Mouse (Mus musculus) CD4-positive, CD25-positive, alpha-beta regulatory T cell, adult 2 months (primary cell): ENCODE results near the gene Rap1a.

Experiments used
- DNase-seq: peaks from one replicate; pipeline ENCODE4 v3.0.0-alpha.2; 2012; ENCODE audit warnings: low read depth, low spot score

Gene Rap1a

DNA sequence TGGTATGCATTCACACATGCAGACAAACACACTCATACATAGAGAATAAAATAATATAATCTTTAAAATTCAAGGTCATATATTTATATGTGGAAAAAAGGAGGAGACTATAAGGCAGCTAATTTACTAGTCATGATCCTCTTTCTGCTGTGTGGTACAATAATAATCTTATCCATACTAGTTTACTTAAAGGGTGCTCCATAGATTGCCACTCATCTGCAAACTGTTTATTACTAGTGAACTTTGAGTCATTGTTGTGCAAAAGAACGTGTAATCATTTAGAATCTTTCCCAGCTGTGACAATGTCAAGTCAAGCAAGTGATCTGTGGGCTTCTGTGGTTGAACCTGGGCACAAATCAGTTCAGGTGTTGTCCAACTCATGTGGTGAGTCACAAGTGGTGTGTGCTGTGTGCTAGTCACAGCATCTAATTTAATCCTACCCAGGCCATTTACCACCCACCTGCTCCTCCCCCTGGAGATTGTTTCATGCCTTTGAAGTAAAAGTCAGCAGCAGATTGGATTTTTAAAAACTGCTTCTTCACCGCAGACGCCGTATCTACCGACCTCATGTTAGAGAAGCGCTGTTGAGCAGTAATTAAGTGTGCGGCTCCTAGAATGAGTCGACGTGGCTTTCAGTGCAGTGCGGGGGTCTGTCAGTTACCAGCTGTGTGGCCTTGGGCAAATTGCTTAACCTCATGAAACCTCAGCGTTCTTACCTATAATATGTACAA is 5.5 kb upstream of the Rap1a start:
- no peak for DNase-seq

- peak; percentile 65 for DNase-seq
Measured at GRCm38 (mm10) chr3:105803600-105803999, 2.5 kb upstream of the Rap1a start.

- DNase-seq = peak; percentile 67
Measured at GRCm38 (mm10) chr3:105800675-105801190, 403 bp downstream of the Rap1a start.

GRCm38 (mm10) chr3:105800156-105800674 is 921 bp downstream of the Rap1a start:
- DNase-seq = peak; percentile 72

GRCm38 (mm10) chr3:105799375-105799774 is 1.8 kb downstream of the Rap1a start:
- DNase-seq = no peak

DNA sequence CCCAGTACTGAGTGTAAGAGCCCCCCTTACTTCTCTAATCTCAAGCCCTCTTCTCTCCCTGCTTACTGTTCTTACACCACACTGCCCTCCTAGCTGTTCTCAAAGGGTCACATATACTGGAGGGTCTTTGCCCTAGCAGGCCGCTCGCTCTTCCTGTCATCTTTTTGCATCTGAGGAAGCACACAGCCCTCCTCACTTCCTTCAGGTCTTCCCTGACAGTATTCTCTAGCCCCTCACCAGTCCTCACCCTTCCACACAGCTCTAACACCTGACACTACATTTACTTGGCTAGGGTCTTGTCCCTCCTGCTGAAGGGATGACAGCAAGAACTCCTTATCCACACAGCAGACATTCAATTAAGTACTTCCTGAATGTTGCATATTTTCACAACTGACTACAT is 2.4 kb downstream of the Rap1a start:
- no peak for DNase-seq

DNA sequence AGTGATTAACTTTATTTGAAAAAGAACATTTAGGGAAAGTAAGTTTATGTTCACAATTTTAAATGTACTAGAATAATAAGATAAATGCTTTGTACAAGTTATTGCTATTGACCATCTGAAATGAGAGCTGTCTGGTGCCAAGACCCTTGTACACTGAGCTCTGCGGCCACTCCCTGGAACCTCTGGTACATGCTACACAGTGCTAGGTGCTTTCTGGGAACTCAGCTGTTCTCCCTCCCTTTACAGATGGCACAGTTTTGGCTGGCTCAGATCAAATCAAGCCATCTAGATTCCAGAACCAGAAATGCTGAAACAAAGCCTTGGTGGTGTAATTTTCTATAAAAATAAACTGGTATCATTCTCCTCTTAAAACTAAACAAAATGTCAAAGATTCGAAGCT is 3.7 kb downstream of the Rap1a start:
- DNase-seq = no peak

GRCm38 (mm10) chr3:105796761-105797160 is 4.4 kb downstream of the Rap1a start:
- no peak for DNase-seq

- DNase-seq = no peak
Measured at GRCm38 (mm10) chr3:105794309-105794708, 6.8 kb downstream of the Rap1a start.

GRCm38 (mm10) chr3:105792309-105792708 is 8.8 kb downstream of the Rap1a start:
- DNase-seq = no peak

GRCm38 (mm10) chr3:105791129-105791528 is 10.0 kb downstream of the Rap1a start:
- DNase-seq = peak; percentile 34

- DNase-seq = no peak
Measured at GRCm38 (mm10) chr3:105790338-105790737, 10.8 kb downstream of the Rap1a start.

- DNase-seq = no peak
Measured at GRCm38 (mm10) chr3:105789776-105790175, 11.4 kb downstream of the Rap1a start.

- DNase-seq = no peak
Measured at GRCm38 (mm10) chr3:105787328-105787727, 13.8 kb downstream of the Rap1a start.

DNA sequence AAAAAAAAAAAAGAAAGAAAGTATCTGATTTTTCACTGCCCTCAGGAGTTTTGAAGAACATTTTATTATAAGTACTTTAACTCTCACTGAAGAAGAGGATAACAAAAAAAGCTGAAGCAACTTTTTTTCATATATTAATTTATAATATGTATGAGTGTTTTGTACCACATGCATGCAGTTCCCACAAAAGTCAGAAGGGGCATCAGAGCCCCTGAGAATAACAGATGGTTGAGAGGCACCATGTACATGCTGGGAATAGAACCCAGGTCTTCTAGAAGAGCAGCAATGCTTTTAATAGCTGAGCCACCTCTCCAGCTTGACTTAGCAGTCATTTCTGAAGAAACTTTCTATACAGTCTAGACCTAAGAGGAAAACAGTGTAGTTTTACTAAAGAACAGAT is 15.3 kb downstream of the Rap1a start:
- DNase-seq = peak; percentile 44

- no peak for DNase-seq
Measured at GRCm38 (mm10) chr3:105783809-105784208, 17.3 kb downstream of the Rap1a start.

GRCm38 (mm10) chr3:105782406-105782805 is 18.7 kb downstream of the Rap1a start:
- DNase-seq = no peak

- DNase-seq = no peak
Measured at GRCm38 (mm10) chr3:105777997-105778396, 23.1 kb downstream of the Rap1a start.

- no peak for DNase-seq
Measured at GRCm38 (mm10) chr3:105774496-105774895, 26.6 kb downstream of the Rap1a start.

GRCm38 (mm10) chr3:105771534-105771933 is 29.6 kb downstream of the Rap1a start:
- DNase-seq = peak; percentile 68

GRCm38 (mm10) chr3:105770836-105771235 is 30.3 kb downstream of the Rap1a start:
- no peak for DNase-seq

GRCm38 (mm10) chr3:105769380-105769779 is 31.8 kb downstream of the Rap1a start:
- no peak for DNase-seq

DNA sequence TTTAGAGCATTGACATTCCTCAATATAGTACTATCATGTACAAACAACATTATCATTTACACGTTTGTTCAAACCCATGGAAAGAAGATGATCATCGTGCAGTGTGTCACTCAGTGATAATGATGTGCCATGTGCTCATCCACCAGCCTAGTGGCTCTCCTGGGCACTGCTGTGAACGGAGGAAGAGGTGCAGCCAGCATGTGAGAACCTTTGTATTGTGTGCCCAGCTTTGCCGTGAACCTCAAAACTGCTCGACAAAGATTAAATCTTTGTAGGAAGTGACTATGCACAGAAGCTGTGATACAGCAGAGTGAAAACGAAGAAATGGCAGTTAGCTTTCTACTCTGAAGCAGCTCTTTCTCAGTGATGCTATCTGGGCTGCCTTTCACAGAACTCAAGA is 32.6 kb downstream of the Rap1a start:
- peak; percentile 70 for DNase-seq
